Mouse (Mus musculus) retina, postnatal 7 days (tissue): Measurements from ENCODE around the gene Ube2i.

ENCODE experiments used
- DNase-seq: peaks from one replicate; pipeline ENCODE4 v3.0.0-alpha.2; 2012; ENCODE audit warnings: low read depth, low spot score

Ube2i gene

GRCm38 (mm10) chr17:25274571-25275346 lies at the start of gene Ube2i:
TSS of gene Ube2i (minus strand) at chr17:25274622.
- no peak for DNase-seq

DNA sequence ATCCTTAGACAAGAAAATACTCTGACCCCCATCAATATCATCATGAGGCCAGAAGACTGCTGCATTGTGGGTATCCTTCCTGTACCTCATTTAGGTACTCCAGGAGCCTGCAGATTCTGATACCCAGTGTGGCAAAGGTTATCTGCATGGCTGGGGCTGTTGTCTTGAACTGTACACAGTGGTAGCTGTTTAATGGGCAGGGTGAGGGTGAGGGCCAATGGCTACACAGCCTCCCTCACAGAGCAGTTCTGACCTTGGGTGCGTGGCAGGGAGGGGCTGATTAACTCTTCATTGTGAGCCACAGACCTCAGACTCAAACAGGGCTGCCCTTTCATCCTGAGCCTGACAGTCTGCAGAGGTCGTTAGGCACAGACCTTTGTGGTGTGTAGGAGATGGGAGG lies 48.5 kb upstream of the Ube2i start:
- no peak for DNase-seq

DNA sequence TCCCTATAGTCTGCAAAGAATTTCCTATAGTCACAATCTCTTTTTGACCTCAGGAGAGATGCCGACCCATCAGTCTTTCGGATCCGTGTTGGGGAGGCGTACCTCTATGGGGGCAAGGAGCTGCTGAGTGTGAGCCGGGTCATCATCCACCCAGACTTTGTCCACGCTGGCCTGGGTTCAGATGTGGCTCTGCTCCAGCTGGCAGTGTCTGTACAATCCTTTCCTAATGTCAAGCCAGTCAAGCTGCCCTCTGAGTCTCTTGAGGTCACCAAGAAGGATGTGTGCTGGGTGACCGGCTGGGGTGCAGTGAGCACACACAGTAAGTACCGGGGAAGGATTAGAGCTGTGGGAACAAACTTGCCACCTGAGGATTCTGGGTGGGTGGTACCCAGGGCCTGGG lies 46.4 kb upstream of the Ube2i start:
- DNase-seq, result no peak

- DNase-seq, result no peak
These were observed 43.9 kb upstream of the Ube2i start, which contains the start of gene Prss29 for GRCm38 (mm10) chr17:25318354-25318753. TSS of gene Prss29 (plus strand) at chr17:25318654.

GRCm38 (mm10) chr17:25308346-25308745 lies 33.9 kb upstream of the Ube2i start, which contains the start of gene Prss28:
TSS of gene Prss28 (plus strand) at chr17:25308646.
- no peak for DNase-seq

GRCm38 (mm10) chr17:25298094-25298493 lies 23.7 kb upstream of the Ube2i start, which contains the start of gene Prss34:
TSS of gene Prss34 (plus strand) at chr17:25298394.
- no peak for DNase-seq

DNA sequence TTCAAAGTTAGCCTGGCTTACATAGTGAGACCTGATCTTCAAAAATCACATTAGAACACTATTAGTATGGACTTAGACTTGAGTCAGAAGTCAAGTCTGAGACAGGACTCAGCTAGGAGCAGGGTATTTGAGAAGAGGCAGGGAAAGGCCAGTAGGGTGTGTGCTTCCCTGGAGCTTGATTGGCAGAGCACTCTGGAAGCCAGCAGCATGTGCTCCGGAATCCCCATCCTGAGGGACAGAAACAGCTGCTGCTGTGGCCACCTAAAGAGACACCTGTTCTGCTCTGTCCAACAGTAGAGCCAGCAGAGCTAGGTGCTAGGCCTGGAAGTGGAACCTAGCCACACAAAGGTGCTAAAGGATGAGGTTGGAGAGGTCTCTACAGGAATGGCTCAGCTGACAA lies 19.7 kb upstream of the Ube2i start:
- DNase-seq, result no peak

DNA sequence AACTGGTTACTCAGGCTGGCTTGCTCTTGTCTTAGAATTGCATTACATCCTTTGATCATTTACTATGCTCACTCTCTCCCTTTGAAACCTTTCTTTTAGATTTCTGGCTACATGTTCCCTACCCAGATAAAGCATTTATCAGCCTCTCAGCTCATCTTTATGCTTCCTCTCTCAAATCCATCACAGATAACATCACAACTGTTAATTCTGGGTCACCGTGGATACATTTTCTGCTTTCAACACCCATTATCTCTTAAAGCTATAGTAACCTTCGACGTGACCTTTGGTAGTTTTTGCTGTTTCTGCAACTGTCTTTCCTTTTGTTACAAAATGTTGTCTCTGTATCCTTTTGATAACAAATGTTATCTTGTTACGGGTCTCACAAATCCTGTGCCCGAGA lies 19.1 kb upstream of the Ube2i start:
- DNase-seq, result no peak

DNA sequence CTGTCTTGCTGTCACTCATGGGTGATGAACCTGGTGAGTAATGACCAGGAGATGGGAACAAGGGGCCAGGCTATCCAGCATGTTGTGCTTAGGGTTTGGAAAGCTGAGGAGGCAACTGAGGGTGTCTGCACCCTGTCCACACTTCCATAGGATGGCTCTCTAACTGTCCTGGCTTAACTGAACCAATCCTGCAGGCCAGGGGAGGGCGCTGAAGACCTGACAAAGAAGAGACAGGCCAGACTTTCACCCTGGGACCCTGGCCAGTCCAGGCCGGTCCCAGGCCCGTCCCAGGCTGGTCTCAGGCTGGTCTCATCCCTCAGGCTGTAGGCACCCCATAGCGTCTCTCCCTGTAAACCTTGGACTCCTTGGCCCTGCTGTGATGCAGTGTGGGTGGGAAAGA lies 16.0 kb upstream of the Ube2i start:
- no peak for DNase-seq

DNA sequence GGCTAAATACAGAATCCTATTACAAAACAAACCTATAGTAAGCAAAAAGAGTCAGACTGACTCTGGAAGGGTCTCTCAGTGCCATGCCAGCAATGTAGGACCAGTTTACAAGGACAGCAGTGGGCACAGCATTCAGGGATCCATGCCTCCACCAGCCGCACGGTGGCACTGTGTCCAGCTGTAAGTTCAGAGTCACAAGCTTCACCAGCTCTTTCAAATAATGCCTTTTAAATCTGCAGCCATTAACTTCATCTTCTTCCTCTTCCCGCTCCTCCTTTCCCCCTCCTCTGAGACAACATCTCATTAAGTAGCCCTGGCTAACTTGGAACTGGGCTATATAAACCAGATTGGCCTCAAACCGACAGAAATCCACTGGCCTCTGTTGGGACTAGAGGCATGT lies 14.4 kb upstream of the Ube2i start:
- no peak for DNase-seq

DNA sequence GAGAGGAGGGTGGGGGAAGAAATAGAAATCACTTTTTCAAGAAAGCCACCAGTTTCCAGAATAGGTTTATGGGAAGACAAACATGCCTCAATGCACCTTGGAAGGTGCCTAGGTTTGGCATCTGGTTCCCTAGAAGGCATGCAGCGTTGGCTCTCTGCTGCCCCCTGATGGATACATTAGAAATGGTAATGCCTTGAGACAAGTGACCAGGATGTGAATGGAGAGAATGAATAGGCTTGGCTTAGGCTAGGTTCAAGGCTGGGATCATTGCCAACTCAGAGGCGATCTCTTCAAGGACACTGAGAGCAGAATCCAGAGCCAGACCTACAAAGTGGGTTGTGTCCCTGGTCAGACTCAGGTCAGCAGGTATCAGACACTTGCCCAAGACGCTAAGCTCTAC lies 10.6 kb upstream of the Ube2i start:
- peak; percentile 69 for DNase-seq

DNA sequence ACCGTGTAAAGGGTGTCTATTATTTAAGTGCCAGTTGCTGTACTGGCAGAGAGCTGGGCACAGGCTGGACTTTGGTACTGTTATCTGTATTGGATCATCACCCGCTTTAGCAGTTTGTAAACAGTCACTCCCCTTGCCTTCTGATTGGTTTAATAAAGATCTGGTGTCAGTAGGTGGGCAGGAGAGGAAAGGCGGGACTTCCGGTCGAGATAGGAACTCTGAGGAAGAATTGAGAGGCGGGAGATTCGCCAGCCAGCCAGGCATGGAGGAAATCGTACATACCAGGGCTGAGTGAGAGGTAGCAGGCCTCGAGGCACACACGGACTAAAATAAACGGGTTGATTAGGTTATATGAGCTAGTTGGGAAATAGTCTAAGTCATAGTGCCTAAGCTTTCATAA lies 7.7 kb upstream of the Ube2i start:
- no peak for DNase-seq

DNA sequence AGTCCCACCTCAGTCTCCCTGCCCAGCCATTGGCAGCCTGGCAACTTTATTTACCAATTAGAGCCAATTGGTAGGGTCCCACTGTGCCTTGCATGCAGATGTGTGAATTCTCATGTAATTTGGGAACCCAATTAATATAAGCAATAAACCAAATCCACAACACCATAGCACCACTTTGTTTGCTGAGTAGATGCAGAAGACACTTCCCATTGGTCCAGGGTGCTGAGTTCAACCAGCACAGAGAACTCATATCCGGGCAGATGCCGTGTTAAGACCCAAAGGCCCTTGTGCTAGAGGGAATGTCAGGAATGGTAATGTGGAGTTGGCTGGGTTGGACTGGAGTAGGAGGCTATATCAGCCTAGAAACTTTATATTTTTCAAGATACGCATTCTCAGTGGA lies 1.4 kb upstream of the Ube2i start:
- DNase-seq, result no peak

DNA sequence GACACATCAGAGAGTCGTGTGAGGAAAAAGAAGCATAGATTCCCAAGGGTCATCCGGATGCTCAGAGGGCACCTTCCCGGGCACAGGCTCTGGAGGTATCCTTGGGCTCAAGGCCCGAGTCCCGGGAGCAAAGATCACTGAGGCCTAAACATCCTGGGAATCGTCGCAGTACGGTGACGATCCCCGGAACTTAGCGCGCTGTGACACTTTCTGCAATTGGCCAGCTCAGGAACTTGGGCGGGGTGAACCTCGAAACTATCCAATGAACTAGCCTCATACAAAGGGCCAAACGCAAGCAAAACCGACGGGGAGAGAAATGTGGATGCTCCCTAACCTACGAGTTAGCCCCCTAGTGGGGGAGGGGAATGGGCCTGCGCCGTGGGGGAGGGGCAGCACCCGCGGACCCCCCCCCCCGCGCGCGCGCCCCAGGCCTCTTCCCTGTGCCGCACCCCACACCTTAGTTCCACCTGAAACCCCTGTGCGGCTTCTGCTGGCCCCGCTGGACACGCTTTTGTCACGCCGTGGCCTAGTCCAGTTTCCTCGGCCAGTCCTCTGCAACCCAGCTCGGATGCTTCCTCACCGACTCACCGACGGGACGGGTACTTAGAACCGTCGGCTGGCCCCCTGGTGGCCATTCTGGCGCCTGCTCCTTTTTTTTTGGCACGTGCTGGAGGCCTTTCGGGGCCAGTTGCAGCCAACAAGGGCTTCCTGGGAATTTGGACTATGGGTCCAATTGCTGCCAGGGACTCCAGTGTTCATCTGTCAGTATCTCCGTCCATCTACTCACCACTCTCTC lies 518 bp downstream of the Ube2i start:
- DNase-seq, result peak; percentile 99

DNA sequence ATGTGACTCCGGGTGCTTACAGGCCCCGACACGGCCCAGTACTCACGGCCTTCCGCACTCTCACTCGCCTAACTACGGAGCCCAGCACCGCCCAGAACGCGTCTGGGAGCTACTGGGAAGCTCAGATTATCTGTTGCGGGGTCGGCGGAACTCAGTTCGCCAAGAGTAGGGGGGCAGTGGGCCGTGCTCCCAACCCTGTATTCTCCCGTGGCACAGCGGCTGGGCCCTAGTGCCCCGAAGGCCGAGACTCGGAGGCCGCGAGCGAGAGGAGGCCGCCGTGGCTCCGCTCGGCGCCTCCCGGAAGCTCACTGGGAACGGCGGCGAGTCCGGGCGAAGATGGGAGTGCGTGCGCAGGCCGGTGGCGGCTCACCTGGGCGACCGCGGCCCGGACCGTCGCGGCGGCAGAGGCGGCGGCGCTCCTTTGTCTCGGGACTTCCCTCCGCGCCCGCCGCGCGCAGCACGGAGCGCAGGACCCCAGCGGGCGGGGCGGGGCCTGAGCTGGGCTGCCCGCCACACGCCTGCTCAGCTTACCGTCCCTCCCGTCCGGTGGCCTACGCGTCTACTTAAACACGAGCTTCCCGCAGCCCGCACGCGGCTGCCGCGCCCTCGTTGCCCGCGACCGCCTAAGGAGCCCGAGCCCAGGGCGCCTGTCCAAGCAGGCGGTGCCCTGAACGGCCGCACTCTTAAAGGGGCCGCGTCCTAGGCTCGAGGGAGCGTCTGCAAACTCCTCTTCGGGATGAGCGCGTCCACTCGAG lies 1.3 kb downstream of the Ube2i start:
- DNase-seq, result peak; percentile 40

DNA sequence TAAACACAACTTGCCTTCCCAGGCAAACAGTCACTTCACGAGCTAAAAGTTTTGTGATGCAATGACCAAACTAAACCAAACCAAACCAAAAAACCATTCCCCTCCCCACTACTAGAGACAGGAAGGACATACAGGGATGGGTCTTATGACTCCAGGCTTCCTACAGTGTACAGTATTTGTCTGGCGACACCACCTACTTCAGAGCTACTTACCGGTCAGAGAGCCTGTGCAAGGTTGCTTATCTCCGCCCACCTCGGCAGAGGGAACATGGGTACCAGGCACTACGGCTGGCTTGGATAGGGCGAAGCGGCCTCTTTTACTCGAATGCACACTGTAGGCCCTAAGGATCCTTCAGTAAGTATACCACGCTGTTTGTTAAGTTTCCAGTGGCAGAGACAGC lies 2.1 kb downstream of the Ube2i start:
- DNase-seq, result no peak

GRCm38 (mm10) chr17:25270795-25271335 lies 3.6 kb downstream of the Ube2i start:
- no peak for DNase-seq

DNA sequence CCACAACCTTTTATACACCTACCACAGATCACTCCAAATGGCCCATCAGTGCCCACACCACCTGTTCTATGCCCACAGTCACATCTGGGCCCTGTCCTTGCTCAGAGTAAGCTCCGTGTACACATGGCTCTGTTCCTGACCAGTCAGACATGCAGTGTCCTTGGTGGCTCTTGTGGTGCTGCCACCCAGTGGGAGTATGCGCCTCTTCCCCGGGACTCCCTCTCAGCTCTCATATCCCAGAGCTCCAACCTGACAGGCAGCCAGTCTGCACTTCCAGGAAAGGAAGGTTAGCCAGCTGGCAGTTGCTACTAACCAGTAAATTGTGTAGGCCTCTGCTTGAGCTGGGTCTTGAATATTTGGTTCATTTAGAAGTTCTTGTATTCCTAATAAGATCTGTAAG lies 10.0 kb downstream of the Ube2i start:
- DNase-seq, result no peak

DNA sequence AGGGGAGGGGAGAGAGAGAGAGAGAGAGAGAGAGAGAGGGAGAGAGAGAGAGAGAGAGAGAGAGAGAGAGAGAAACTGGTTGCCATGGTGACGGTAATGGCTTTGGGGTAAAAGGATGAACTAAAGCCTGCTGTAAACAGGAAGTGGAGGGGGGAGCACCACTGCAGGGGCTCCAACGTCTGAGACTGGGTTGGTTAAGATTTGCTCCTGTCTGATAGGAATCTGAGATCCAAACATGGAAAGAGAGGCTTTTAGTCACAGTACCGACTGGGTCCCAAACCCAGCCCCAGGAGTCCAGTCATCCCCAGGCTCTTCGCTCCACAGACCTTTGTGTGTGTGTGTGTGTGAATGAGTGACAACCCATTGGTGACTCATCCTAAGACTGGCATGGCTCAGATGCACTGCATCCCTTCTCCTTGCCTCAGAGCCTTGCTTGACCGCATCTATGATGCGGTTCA lies 16.6 kb downstream of the Ube2i start:
- no peak for DNase-seq

- DNase-seq, result no peak
These were observed 18.2 kb downstream of the Ube2i start, which contains the start of gene Baiap3 for GRCm38 (mm10) chr17:25256140-25256754. TSS of gene Baiap3 (minus strand) at chr17:25256364.

DNA sequence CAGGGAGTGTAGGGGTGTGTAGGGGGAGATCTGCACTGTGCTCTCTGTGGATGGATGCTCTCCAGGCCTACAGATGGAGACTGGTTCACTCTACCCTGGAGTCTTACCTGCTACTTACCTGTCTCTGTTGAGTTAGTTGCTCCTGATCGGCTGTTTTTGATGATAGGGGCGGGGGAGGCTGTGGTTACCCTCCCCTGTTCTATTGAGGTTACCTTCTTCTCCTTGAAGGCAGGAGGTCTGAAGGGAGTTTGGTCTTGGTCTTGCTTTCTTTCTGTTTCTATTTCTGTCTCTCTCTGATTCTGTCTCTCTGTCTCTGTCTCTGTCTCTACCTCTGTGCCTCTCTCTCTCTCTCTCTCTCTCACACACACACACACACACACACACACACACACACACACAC lies 19.3 kb downstream of the Ube2i start:
- DNase-seq, result no peak
